Mouse (Mus musculus): Measurements from ENCODE around the gene Gm10338. TPM values are rescaled to one million over a fixed set of nuclear protein-coding genes. Genes with fewer than 3 reads are reported as not detected.
"Not testable (repeated sequence)": the region's sequence is repeated elsewhere in the genome, so short reads cannot be mapped to it uniquely, and the experiment has no call there.

Gene Gm10338
- polyA plus RNA-seq (2014; fragmentation: Nextera tagmentation; extraction: Ambion mirVana), result not detected in 2 replicates

GRCm38 (mm10) chr14:7595492-7595891 is at the start of gene Gm10338:
TSS of gene Gm10338 (minus strand) at chr14:7595592.
- not testable (repeated sequence) for ATAC-seq (replicated peaks; ENCODE audit: low FRiP score); DNase-seq (ENCODE audit: low spot score)
- no CpG with 5 or more reads among the region's 2 CpGs for WGBS

DNA sequence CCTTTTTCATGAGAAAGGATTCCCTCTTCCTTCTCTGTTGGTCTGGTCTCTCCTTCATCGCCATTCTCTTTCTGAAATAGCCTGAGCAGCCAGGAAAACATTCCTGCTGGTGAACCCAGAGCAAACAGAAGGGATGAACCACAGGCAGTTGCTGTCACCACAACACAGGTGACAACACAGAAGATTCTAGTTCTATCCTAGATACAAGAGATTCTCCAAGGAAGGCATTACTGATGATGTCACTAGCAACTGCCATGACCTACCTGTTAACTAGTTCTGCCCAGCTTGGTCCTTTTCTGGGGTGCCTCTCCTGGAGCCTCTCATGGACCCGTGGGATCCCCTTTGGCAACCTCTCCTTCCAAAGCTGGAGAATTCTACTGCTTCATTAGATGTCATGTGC is 48.5 kb upstream of the Gm10338 start, which contains the start of gene Gm10128:
TSS of gene Gm10128 (minus strand) at position 101 of the 400 bp plus-strand sequence.
- not testable (repeated sequence) for DNase-seq (ENCODE audit: low spot score); H3K27ac ChIP-seq (ENCODE audit: low read depth, low read length); H3K36me3 ChIP-seq (ENCODE audit: control insufficient read depth, insufficient read depth, low read length); H3K9me3 ChIP-seq (ENCODE audit: control insufficient read depth, low read length); H3K4me1 ChIP-seq (replicated peaks; ENCODE audit: control insufficient read depth, insufficient read depth, low read length); H3K9ac ChIP-seq (ENCODE audit: low read length); H3K4me3 ChIP-seq (ENCODE audit: low read depth, low read length); ATAC-seq (replicated peaks; ENCODE audit: low FRiP score); H3K27me3 ChIP-seq (ENCODE audit: control insufficient read depth, insufficient read depth, low read length); H3K4me2 ChIP-seq (ENCODE audit: low read depth, low read length, severe bottlenecking)
- WGBS, result no CpG with 5 or more reads among the region's 2 CpGs

More at GRCm38 (mm10) chr14:7595492-7595891, at the start of gene Gm10338:
- H3K27me3 ChIP-seq (ENCODE audit: control insufficient read depth, insufficient read depth, low read length); H3K9ac ChIP-seq (ENCODE audit: low read length); H3K36me3 ChIP-seq (ENCODE audit: control insufficient read depth, insufficient read depth, low read length); H3K4me3 ChIP-seq (ENCODE audit: low read depth, low read length); H3K4me2 ChIP-seq (ENCODE audit: low read depth, low read length, severe bottlenecking); H3K9me3 ChIP-seq (ENCODE audit: control insufficient read depth, low read length); H3K27ac ChIP-seq (ENCODE audit: low read depth, low read length); H3K4me1 ChIP-seq (replicated peaks; ENCODE audit: control insufficient read depth, insufficient read depth, low read length): not testable (repeated sequence)

- WGBS, result no CpG with 5 or more reads among the region's 34 CpGs
Observed at GRCm38 (mm10) chr14:7568382-7568781, 27.0 kb downstream of the Gm10338 start, which contains the start of gene Gm3558. TSS of gene Gm3558 (minus strand) at chr14:7568566.

GRCm38 (mm10) chr14:7567890-7568289 is 27.5 kb downstream of the Gm10338 start:
- H3K27ac ChIP-seq (ENCODE audit: low read depth, low read length); H3K9ac ChIP-seq (ENCODE audit: low read length); H3K36me3 ChIP-seq (ENCODE audit: control insufficient read depth, insufficient read depth, low read length); ATAC-seq (replicated peaks; ENCODE audit: low FRiP score); H3K4me1 ChIP-seq (replicated peaks; ENCODE audit: control insufficient read depth, insufficient read depth, low read length); H3K27me3 ChIP-seq (ENCODE audit: control insufficient read depth, insufficient read depth, low read length); H3K9me3 ChIP-seq (ENCODE audit: control insufficient read depth, low read length): not testable (repeated sequence)
- DNase-seq (ENCODE audit: low spot score), result peak; percentile 50
- 1% methylated on average over 21 of the region's 27 CpGs for WGBS
- Histone ChIP-seq H3K4me2 (ENCODE audit: low read depth, low read length, severe bottlenecking) (peak overlapping the region; percentile 49), H3K4me3 (ENCODE audit: low read depth, low read length) (peak overlapping the region; percentile 34)

More at GRCm38 (mm10) chr14:7568382-7568781, 27.0 kb downstream of the Gm10338 start, which contains the start of gene Gm3558:
- H3K36me3 ChIP-seq (ENCODE audit: control insufficient read depth, insufficient read depth, low read length); DNase-seq (ENCODE audit: low spot score); H3K27ac ChIP-seq (ENCODE audit: low read depth, low read length); ATAC-seq (replicated peaks; ENCODE audit: low FRiP score); H3K27me3 ChIP-seq (ENCODE audit: control insufficient read depth, insufficient read depth, low read length); H3K9me3 ChIP-seq (ENCODE audit: control insufficient read depth, low read length); H3K4me1 ChIP-seq (replicated peaks; ENCODE audit: control insufficient read depth, insufficient read depth, low read length); H3K9ac ChIP-seq (ENCODE audit: low read length): not testable (repeated sequence)
- Histone ChIP-seq H3K4me2 (ENCODE audit: low read depth, low read length, severe bottlenecking) (peak within 1 kb of the TSS; percentile 49), H3K4me3 (ENCODE audit: low read depth, low read length) (peak within 1 kb of the TSS; percentile 34)

- not testable (repeated sequence) for H3K4me3 ChIP-seq (ENCODE audit: low read depth, low read length); H3K9ac ChIP-seq (ENCODE audit: low read length); H3K4me1 ChIP-seq (replicated peaks; ENCODE audit: control insufficient read depth, insufficient read depth, low read length); H3K27me3 ChIP-seq (ENCODE audit: control insufficient read depth, insufficient read depth, low read length); H3K36me3 ChIP-seq (ENCODE audit: control insufficient read depth, insufficient read depth, low read length); H3K9me3 ChIP-seq (ENCODE audit: control insufficient read depth, low read length); DNase-seq (ENCODE audit: low spot score); H3K27ac ChIP-seq (ENCODE audit: low read depth, low read length); H3K4me2 ChIP-seq (ENCODE audit: low read depth, low read length, severe bottlenecking); ATAC-seq (replicated peaks; ENCODE audit: low FRiP score)
- WGBS, result 0% methylated on average over 5 of the region's 9 CpGs
Observed at GRCm38 (mm10) chr14:7567266-7567665, 28.1 kb downstream of the Gm10338 start.

Other genes with a start within 250 kb of the Gm10338 start
- gene Gm8374, start 230.5 kb downstream of the Gm10338 start, polyA plus RNA-seq (2014; fragmentation: Nextera tagmentation; extraction: Ambion mirVana), result not detected in 2 replicates
- not detected in 2 replicates for gene Gm3755, start 144.7 kb downstream of the Gm10338 start, polyA plus RNA-seq (2014; fragmentation: Nextera tagmentation; extraction: Ambion mirVana)
- 3.0 and 3.6 TPM in 2 replicates for gene Gm3752, start 111.8 kb downstream of the Gm10338 start, polyA plus RNA-seq (2014; fragmentation: Nextera tagmentation; extraction: Ambion mirVana)
- gene Gm3558, start 27.0 kb downstream of the Gm10338 start, polyA plus RNA-seq (2014; fragmentation: Nextera tagmentation; extraction: Ambion mirVana), result 0.55 and 0.92 TPM in 2 replicates
- gene Gm10128, start 48.4 kb upstream of the Gm10338 start, polyA plus RNA-seq (2014; fragmentation: Nextera tagmentation; extraction: Ambion mirVana), result not detected in 2 replicates
- gene Gm26661, start 196.0 kb upstream of the Gm10338 start, polyA plus RNA-seq (2014; fragmentation: Nextera tagmentation; extraction: Ambion mirVana), result not detected in 2 replicates
- 23.2 and 27.2 TPM in 2 replicates for gene Flnb, start 222.4 kb upstream of the Gm10338 start, polyA plus RNA-seq (2014; fragmentation: Nextera tagmentation; extraction: Ambion mirVana)

Data from forebrain, embryonic 11.5 days (tissue).